In the genomic region with DNA sequence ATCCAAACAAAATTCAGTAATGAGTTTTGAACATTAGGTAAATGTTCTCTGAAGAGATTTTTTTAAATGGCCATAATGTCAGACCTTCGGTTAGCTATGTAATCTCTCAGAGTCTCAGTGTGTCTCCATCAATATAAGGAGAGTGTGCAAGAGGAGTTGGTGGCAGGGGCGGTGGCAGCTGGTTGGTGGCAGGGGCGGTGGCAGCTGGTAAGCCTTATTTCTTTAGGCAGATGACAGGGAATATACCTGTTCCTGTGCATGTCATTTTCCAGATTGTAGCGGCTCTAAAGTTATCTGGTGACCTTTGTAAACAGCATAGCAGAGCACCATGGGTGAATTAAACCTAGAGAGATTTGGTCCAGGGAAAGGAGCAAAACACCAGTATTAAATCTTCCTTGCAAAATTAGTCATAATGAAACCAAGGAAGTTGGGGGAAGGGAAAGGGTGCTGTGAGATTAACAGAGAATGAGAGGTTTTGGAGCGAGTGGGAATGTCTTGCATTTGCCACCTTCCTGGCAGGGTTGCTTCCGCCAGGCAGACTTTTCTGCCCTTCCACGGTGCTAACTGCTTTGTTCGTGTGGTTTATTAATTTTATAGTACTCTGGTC, we compare ENCODE assay signal across 13 mouse cellular contexts. TPM values are rescaled to one million over a fixed set of nuclear protein-coding genes. Genes with fewer than 3 reads are reported as not detected.
A peak's percentile ranks its signal among the peaks of the same experiment; 100 is the strongest.
DNase-seq lines count a peak whose midpoint lies in the region; ATAC-seq and TF ChIP-seq lines count a peak whose summit lies in the region.
"Had no signal": no experiment of that assay in that cellular context is flagged by ENCODE, and none has a peak within 500 bp of the region (broad histone marks: within the 10 kb centered on the region; RNA-seq: fewer than 3 reads in every experiment).

No protein-coding gene starts in this region.

- TF ChIP-seq CTCF in spleen, adult 2 months (IDR thresholded peaks at IDR 0.05; ENCODE audit: extremely low read depth, insufficient read depth, insufficient read length, insufficient replicate concordance): no peak
- no peak for TF ChIP-seq CTCF in intestine, postnatal 0 days (IDR thresholded peaks at IDR 0.05; ENCODE audit: low read depth)

- peaks cover 18 to 31% of the 10 kb centered on the region in 2 experiments for H3K4me1 ChIP-seq in heart, embryonic 14.5 days (ENCODE audit: control insufficient read depth in 2 of 2, insufficient read depth in 2 of 2, low read length in 2 of 2)
- H3K4me1 ChIP-seq in spleen, adult 2 months (ENCODE audit: control insufficient read depth, insufficient read depth, insufficient read length): peaks cover 32% of the 10 kb centered on the region; the same call in 1 of the 2 replicates
- 0 out of 2 replicates have a peak, but pooled peaks cover 15% of the 10 kb centered on the region for H3K4me1 ChIP-seq in intestine, postnatal 0 days (replicated peaks; ENCODE audit: control insufficient read depth, insufficient read depth, low read length)
- H3K4me1 ChIP-seq: forebrain, embryonic 15.5 days had no signal

- H3K36me3 ChIP-seq in heart, embryonic 14.5 days (ENCODE audit: control insufficient read depth, insufficient read depth, low read length): no peaks in the 10 kb centered on the region
- H3K36me3 ChIP-seq in spleen, adult 2 months (ENCODE audit: control insufficient read depth, insufficient read depth, low read length): no peaks in the 10 kb centered on the region
- no peaks in the 10 kb centered on the region for H3K36me3 ChIP-seq in intestine, postnatal 0 days (ENCODE audit: control insufficient read depth, insufficient read depth)
- H3K36me3 ChIP-seq in macrophage (ENCODE audit: inconsistent target): no peaks in the 10 kb centered on the region
- H3K36me3 ChIP-seq: forebrain, embryonic 15.5 days had no signal

- H3K9ac ChIP-seq in heart, embryonic 14.5 days (ENCODE audit: low read length): no peak overlapping the region
- no peak overlapping the region for H3K9ac ChIP-seq in intestine, postnatal 0 days (ENCODE audit: low read depth, low read length)
- H3K9ac ChIP-seq: forebrain, embryonic 15.5 days; lung, embryonic 14.5 days had no signal

- H3K27ac ChIP-seq in heart, embryonic 14.5 days (replicated peaks in 1 of 2; ENCODE audit: control insufficient read depth in 1 of 2, insufficient read depth in 1 of 2, low read depth in 2 of 2, low read length in 2 of 2): no peak overlapping the region; a peak in 1 of 4 replicates
- H3K27ac ChIP-seq in spleen, adult 2 months (ENCODE audit: insufficient read depth, low read length): 0 out of 2 replicates have a peak overlapping the region, but pooled peaks have one; percentile 12
- no peak overlapping the region for H3K27ac ChIP-seq in intestine, postnatal 0 days (ENCODE audit: low read depth, low read length)
- H3K27ac ChIP-seq in macrophage: peak overlapping the region; percentile 95
- H3K27ac ChIP-seq: forebrain, embryonic 15.5 days; hindbrain, postnatal 0 days had no signal

- no peak for TF ChIP-seq POLR2A in spleen, adult 2 months (IDR thresholded peaks at IDR 0.05; ENCODE audit: low read depth, low read length)

- no peaks in the 10 kb centered on the region for H3K27me3 ChIP-seq in heart, embryonic 14.5 days (ENCODE audit: control insufficient read depth, insufficient read depth, low read length)
- no peaks in the 10 kb centered on the region for H3K27me3 ChIP-seq in spleen, adult 2 months (ENCODE audit: control insufficient read depth, insufficient read depth, low read length)
- H3K27me3 ChIP-seq in intestine, postnatal 0 days (replicated peaks; ENCODE audit: control insufficient read depth, insufficient read depth, low read length): no peaks in the 10 kb centered on the region
- H3K27me3 ChIP-seq: forebrain, embryonic 15.5 days had no signal

- no peak for DNase-seq in heart, postnatal 14 days
- DNase-seq in spleen, adult 2 months (ENCODE audit: low read depth in 1 of 2, low spot score in 2 of 2): no peak
- no peak for DNase-seq in spleen, adult 12 weeks (ENCODE audit: low spot score)
- no peak for DNase-seq in layer of hippocampus, adult 9-10 months (ENCODE audit: low spot score)
- no peak for DNase-seq in spleen, postnatal 36 days (ENCODE audit: low spot score in 2 of 2)
- DNase-seq: cerebellum, adult 11 months; gastrocnemius, postnatal 10 days; lung, embryonic 14.5 days had no signal

- no peak overlapping the region for H3K4me3 ChIP-seq in heart, embryonic 14.5 days (ENCODE audit: control insufficient read depth in 1 of 2, insufficient read depth in 1 of 2, low read depth in 1 of 2, low read length in 2 of 2)
- H3K4me3 ChIP-seq in spleen, adult 2 months (ENCODE audit: extremely low read depth, insufficient read depth, insufficient read length): no peak overlapping the region
- no peak overlapping the region for H3K4me3 ChIP-seq in intestine, postnatal 0 days (ENCODE audit: low read depth, low read length)
- H3K4me3 ChIP-seq in macrophage (ENCODE audit: inconsistent target): no peak overlapping the region; the same call in 1 of the 2 replicates
- H3K4me3 ChIP-seq: forebrain, embryonic 15.5 days had no signal

- 69% methylated on average over 8 of the region's 8 CpGs for WGBS in heart, embryonic 14.5 days
- WGBS in spleen, adult 2 months: 41% methylated on average over 8 of the region's 8 CpGs
- WGBS in intestine, postnatal 0 days: 50% methylated on average over 8 of the region's 8 CpGs
- WGBS in macrophage (ENCODE audit: missing documents): 34% methylated on average over 8 of the region's 8 CpGs

- intact Hi-C loops in heart, postnatal 14 days (cut with DNase I): loop anchor here (5.0 kb wide), 1 partner anchor 34 kb away; no protein-coding TSS in a partner anchor

- H3K9me3 ChIP-seq in heart, embryonic 14.5 days (ENCODE audit: control insufficient read depth, low read length): no peaks in the 10 kb centered on the region
- H3K9me3 ChIP-seq in intestine, postnatal 0 days (ENCODE audit: control insufficient read depth): no peaks in the 10 kb centered on the region
- H3K9me3 ChIP-seq: forebrain, embryonic 15.5 days had no signal

- ATAC-seq in heart, embryonic 14.5 days (ENCODE audit: insufficient number of reproducible peaks, insufficient read depth, low FRiP score, low read depth): no peak
- ATAC-seq in intestine, postnatal 0 days: no peak
- ATAC-seq: forebrain, embryonic 15.5 days; hindbrain, postnatal 0 days had no signal

- H3K79me2 ChIP-seq in macrophage (ENCODE audit: inconsistent target): peaks cover 87% of the 10 kb centered on the region

- H3K4me2 ChIP-seq in heart, embryonic 14.5 days (ENCODE audit: low read length): peak overlapping the region; percentile 19; the same call in 1 of the 2 replicates
- H3K4me2 ChIP-seq in intestine, postnatal 0 days (replicated peaks; ENCODE audit: low read depth): peak overlapping the region; percentile 10
- H3K4me2 ChIP-seq: forebrain, embryonic 15.5 days; lung, embryonic 14.5 days had no signal

RNA-seq across cellular contexts. Expression of gene Fam133b, which starts 42.6 kb away (rescaled TPM):
- polyA plus RNA-seq in heart, embryonic 14.5 days (2014; fragmentation: Nextera tagmentation; extraction: Ambion mirVana): 17.1 and 20.1 TPM in 2 replicates
- total RNA-seq in heart, postnatal 14 days (2021): 10 to 100 TPM; 16.0 to 19.4 TPM
- polyA plus RNA-seq in spleen, adult 2 months (2012; rRNA removed): 3.9 and 4.7 TPM in 2 replicates
- polyA plus RNA-seq in intestine, postnatal 0 days (2015; fragmentation: Nextera tagmentation; extraction: Ambion mirVana): 14.9 and 15.8 TPM in 2 replicates
- 100 to 1,000 TPM in 25 of 26 experiments, 10 to 100 TPM in 1; 87.8 to 675 (median 157) TPM for total RNA-seq in macrophage (2018; cell fraction: chromatin; rRNA removed)
- total RNA-seq in macrophage (2018; cell fraction: cytosol; rRNA removed): 10 to 100 TPM; 13.9 to 46.8 (median 17.8) TPM
- 100 to 1,000 TPM in 10 of 26 experiments, 10 to 100 TPM in 16; 46.5 to 295 (median 87.3) TPM for total RNA-seq in macrophage (2018; cell fraction: nucleus; rRNA removed)
- 22.8 to 33.0 TPM (median 24.7 TPM) in 3 replicates for polyA plus RNA-seq in macrophage (2018)

Comparison
In these comparisons a context has a peak if more than half of its experiments do, and no peak if none do; other contexts are left out.
1. H3K27ac ChIP-seq: peak in spleen, adult 2 months (single experiment) and macrophage (single experiment); none in heart, embryonic 14.5 days (0 of 2) and intestine, postnatal 0 days (single experiment).